Mouse (Mus musculus) ES-E14 (cell line): ENCODE data around the gene Dctn3. TPM values are rescaled to one million over a fixed set of nuclear protein-coding genes. Genes with fewer than 3 reads are reported as not detected.

ENCODE experiments used
- DNase-seq: peaks from one replicate; pipeline ENCODE4 v3.0.0-alpha.2; 2013; ENCODE audit warnings: low read depth, low spot score
- H3K27ac ChIP-seq: 2 replicates; pipeline ENCODE4 v1.5.1; 2012; ENCODE audit warnings: low read depth, mild to moderate bottlenecking, low read length, moderate library complexity, mixed read lengths; ENCODE audit not compliant: poor library complexity, insufficient read depth, severe bottlenecking
- H3K36me3 ChIP-seq: 2 replicates; pipeline ENCODE4 v1.6.1; 2012; ENCODE audit warnings: mild to moderate bottlenecking, low read length, moderate library complexity, mixed read lengths; ENCODE audit not compliant: control insufficient read depth, poor library complexity, insufficient read depth, severe bottlenecking
- H3K4me1 ChIP-seq, 2 experiments: fragments of 150-350 bp in 1 of 2; sonication (generic) in 1 of 2; 2 replicates each; pipeline ENCODE4 v1.6.1; 2012; ENCODE audit warnings: low read length in 2 of 2, mild to moderate bottlenecking in 1 of 2, mixed read lengths in 1 of 2; ENCODE audit not compliant: control insufficient read depth in 2 of 2, insufficient read depth in 2 of 2, poor library complexity in 1 of 2
- H3K4me3 ChIP-seq, 2 experiments: fragments of 150-350 bp in 1 of 2; sonication (generic) in 1 of 2; 2 replicates each; pipeline ENCODE4 v1.5.1; 2012; ENCODE audit warnings: low read length in 2 of 2, low read depth in 1 of 2, mild to moderate bottlenecking in 1 of 2, mixed read lengths in 1 of 2; ENCODE audit not compliant: insufficient read depth in 1 of 2, poor library complexity in 1 of 2, severe bottlenecking in 1 of 2
- H3K9ac ChIP-seq: 2 replicates; pipeline ENCODE4 v1.6.1; 2012; ENCODE audit warnings: low read depth, mild to moderate bottlenecking, low read length, mixed read lengths; ENCODE audit not compliant: poor library complexity, insufficient read depth, severe bottlenecking
- H3K9me3 ChIP-seq: fragments of 150-350 bp; sonication (generic); 2 replicates; pipeline ENCODE4 v1.6.1; 2012; ENCODE audit warnings: low read depth, mild to moderate bottlenecking, low read length; ENCODE audit not compliant: control insufficient read depth, insufficient read depth
- CHD2 ChIP-seq: IDR thresholded peaks from 2 replicates; pipeline ENCODE4 v1.6.1; 2014; ENCODE audit warnings: mild to moderate bottlenecking, low read depth, low read length, inconsistent platforms
- HCFC1 ChIP-seq: IDR thresholded peaks from 2 replicates; pipeline ENCODE4 v1.6.1; 2012; ENCODE audit warnings: low read length, inconsistent platforms, borderline replicate concordance; ENCODE audit not compliant: insufficient read depth
- MAFK ChIP-seq: IDR thresholded peaks from 2 replicates; pipeline ENCODE4 v1.6.1; 2014; ENCODE audit warnings: mild to moderate bottlenecking, low read depth, low read length, inconsistent platforms; ENCODE audit not compliant: insufficient read depth
- ZC3H11A ChIP-seq: IDR thresholded peaks from 2 replicates; pipeline ENCODE4 v1.6.1; 2012; ENCODE audit warnings: low read depth, mild to moderate bottlenecking, inconsistent platforms, low read length, borderline replicate concordance
- ZNF384 ChIP-seq: IDR thresholded peaks from 2 replicates; pipeline ENCODE4 v1.6.1; 2012; ENCODE audit warnings: low read depth, low read length, inconsistent platforms
- in situ Hi-C, 2 experiments: fragments of 600-800 bp; cut with MboI; formaldehyde crosslinking; loops; one replicate each; pipeline ENCODE4 v1.15.1; 2025; ENCODE audit warnings: low sequenced_read_pairs in 2 of 2, inconsistent platforms in 1 of 2; ENCODE audit not compliant: unreplicated experiment in 2 of 2
- total RNA-seq: library from RNA; depleted of rRNA; stranded (reverse); fragments of 300-350 nt; gene quantifications from 2 replicates; pipeline ENCODE4 v1.2.3, GENCODE M21; 2012

Dctn3 gene
- total RNA-seq, 1 experiment = 90.9 TPM

DNA sequence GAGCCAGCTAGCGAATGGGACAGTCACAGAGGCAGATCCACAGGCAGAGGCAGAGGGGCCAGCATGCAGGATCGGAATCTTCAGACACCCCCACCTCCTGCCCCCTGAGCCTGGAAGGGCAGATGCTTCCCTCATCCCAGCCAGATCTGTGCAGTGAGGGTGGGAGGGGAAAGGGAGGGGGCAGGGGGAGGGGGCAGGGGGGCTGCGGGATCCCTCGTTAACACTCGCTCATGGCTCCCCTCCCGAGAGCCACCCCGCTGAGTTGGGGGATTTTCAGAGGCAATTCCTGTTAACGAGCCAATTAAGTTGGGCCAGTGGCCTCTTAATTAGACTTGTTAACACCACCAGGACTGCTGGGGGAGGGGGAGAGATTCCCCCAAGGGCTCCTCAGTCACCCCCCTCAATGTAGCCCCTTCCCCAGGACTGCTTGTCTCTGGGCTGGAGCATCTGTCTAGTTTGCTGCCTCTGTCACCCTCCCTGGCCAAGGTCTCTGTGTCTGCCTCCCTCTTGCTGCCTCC, 50.9 kb downstream of the Dctn3 start:
- Histone ChIP-seq H3K27ac (no peak overlapping the region), H3K4me1 (peaks cover 4 to 20% of the 10 kb centered on the region in 2 experiments; a peak in 1 of 4 replicates), H3K9ac (no peak overlapping the region), H3K9me3 (no peaks in the 10 kb centered on the region), H3K36me3 (no peaks in the 10 kb centered on the region), H3K4me3 (no peak overlapping the region)
- DNase-seq = no peak
- no peak for TF ChIP-seq HCFC1
- TF ChIP-seq CHD2 = no peak
- no peak for TF ChIP-seq MAFK
- no peak for TF ChIP-seq ZC3H11A
- no peak for TF ChIP-seq ZNF384
- in situ Hi-C loops = no loop called here

DNA sequence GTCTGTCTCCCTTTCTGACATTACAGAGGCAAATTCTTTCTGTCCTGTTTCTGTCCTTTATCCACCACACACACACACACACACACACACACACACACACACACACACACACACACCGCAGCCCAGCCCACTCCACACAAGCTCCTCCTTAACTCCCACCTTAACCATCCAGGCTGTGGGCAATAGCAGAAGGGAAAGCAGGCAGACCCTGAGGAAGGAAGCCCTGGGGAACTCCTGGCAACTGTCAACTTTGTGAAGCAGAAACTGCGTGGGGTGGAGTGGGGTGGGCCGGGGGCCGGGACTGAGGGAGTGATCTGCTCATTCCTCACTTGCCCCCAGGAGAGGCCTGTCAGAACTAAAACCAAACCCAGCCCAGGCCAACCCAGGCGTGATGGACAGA, 51.5 kb downstream of the Dctn3 start:
- no peak overlapping the region for H3K9ac ChIP-seq
- in situ Hi-C loops = no loop called here
- peaks cover 2 to 18% of the 10 kb centered on the region in 2 experiments; a peak in 1 of 4 replicates for H3K4me1 ChIP-seq
- TF ChIP-seq ZNF384 = no peak
- TF ChIP-seq CHD2 = no peak
- TF ChIP-seq MAFK = no peak
- no peak for TF ChIP-seq HCFC1
- no peak for TF ChIP-seq ZC3H11A
- H3K36me3 ChIP-seq = no peaks in the 10 kb centered on the region
- H3K27ac ChIP-seq = no peak overlapping the region
- H3K4me3 ChIP-seq = no peak overlapping the region
- no peaks in the 10 kb centered on the region for H3K9me3 ChIP-seq
- no peak for DNase-seq

DNA sequence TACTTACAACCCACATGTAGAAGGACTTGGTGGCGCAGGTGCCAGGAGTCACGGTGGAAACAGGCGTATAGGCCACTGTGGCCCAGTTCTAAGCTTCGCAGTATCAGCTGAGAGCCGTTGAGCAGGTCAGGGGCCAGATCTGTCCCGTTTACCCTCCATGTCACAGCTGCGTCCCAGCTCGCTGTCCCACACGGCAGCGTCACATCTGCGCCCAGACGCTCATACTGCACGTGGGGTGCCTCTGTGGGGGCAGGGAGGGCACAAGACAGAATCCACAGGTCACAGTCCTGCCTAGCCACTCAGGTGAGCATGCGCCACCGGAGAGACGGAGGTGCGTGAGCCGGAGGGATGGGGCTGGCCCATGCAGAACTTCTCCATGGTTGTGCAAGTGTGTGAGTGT, 52.1 kb downstream of the Dctn3 start:
- H3K27ac ChIP-seq = no peak overlapping the region

DNA sequence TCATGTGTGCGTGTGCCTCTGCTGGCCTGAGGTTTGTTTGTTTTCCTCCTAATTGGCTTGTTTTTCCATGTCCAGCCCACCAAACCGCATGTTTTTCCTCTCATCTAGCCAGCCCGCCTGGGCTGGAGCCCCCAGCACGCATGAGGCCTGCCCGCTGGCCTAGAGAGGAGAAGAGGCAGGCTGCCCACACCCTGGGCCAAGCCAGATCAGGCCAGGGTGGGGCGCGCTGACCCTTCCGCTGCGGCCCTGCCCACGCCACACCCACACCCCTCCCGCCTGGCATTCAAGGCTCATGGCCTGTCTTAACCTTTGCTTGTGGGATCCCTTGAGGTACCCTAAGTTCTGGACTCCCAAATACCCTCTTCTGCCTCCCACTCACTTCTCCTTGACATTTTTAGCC, 56.3 kb downstream of the Dctn3 start:
- no peak for TF ChIP-seq CHD2
- TF ChIP-seq MAFK = no peak
- H3K9ac ChIP-seq = no peak overlapping the region
- in situ Hi-C loops = no loop called here
- peaks cover 3 to 41% of the 10 kb centered on the region in 2 experiments; a peak in 3 of 4 replicates for H3K4me1 ChIP-seq
- DNase-seq = no peak
- H3K36me3 ChIP-seq = no peaks in the 10 kb centered on the region; the same call in 1 of the 2 replicates
- H3K4me3 ChIP-seq = no peak overlapping the region
- no peak overlapping the region for H3K27ac ChIP-seq
- no peaks in the 10 kb centered on the region for H3K9me3 ChIP-seq

More for the DNA sequence above, 52.1 kb downstream of the Dctn3 start:
- H3K36me3 ChIP-seq = no peaks in the 10 kb centered on the region
- in situ Hi-C loops = no loop called here
- DNase-seq = no peak
- H3K4me1 ChIP-seq = peaks cover 2 to 16% of the 10 kb centered on the region in 2 experiments; a peak in 1 of 4 replicates
- H3K4me3 ChIP-seq = no peak overlapping the region
- no peaks in the 10 kb centered on the region for H3K9me3 ChIP-seq
- H3K9ac ChIP-seq = no peak overlapping the region
- TF ChIP-seq CHD2 (no peak), HCFC1 (no peak), MAFK (no peak), ZC3H11A (no peak), ZNF384 (no peak)
